Mouse (Mus musculus): ENCODE measurements around the gene Hnrnpf.

GRCm38 (mm10) chr6:117888032-117888431 lies 12.1 kb upstream of the Hnrnpf start:
- TF ChIP-seq CTCF (conservative IDR thresholded peaks at IDR 0.05; ENCODE audit: low read length) (no peak), POU5F1 (IDR thresholded peaks at IDR 0.05; ENCODE audit: borderline replicate concordance, low read length) (no peak)
